Mouse (Mus musculus): Measurements from ENCODE around the gene Pkp1. TPM values are rescaled to one million over a fixed set of nuclear protein-coding genes. Genes with fewer than 3 reads are reported as not detected.

Pkp1 gene
- under 1 TPM in 1 of 2 experiments, not detected in 1; 0.09 TPM for total RNA-seq (2021)
- long read RNA-seq, result 0 reads

GRCm38 (mm10) chr1:135918644-135919407, at the start of gene Pkp1:
Pkp1 (minus strand) TSS chr1:135919207.
- DNase-seq (ENCODE audit: low spot score in 2 of 2), result no peak

GRCm38 (mm10) chr1:135967739-135968138, 48.7 kb upstream of the Pkp1 start:
- no peak for DNase-seq (ENCODE audit: low spot score in 2 of 2)

- no peak for DNase-seq (ENCODE audit: low spot score in 2 of 2)
Observed at GRCm38 (mm10) chr1:135964561-135964960, 45.6 kb upstream of the Pkp1 start.

- DNase-seq (ENCODE audit: low spot score in 2 of 2), result no peak
Observed at GRCm38 (mm10) chr1:135963177-135963576, 44.2 kb upstream of the Pkp1 start.

GRCm38 (mm10) chr1:135958483-135958882, 39.5 kb upstream of the Pkp1 start:
- no peak for DNase-seq (ENCODE audit: low spot score in 2 of 2)

- no peak for DNase-seq (ENCODE audit: low spot score in 2 of 2)
Observed at GRCm38 (mm10) chr1:135948871-135949270, 29.9 kb upstream of the Pkp1 start.

- DNase-seq (ENCODE audit: low spot score in 2 of 2), result no peak
Observed at GRCm38 (mm10) chr1:135946247-135946646, 27.2 kb upstream of the Pkp1 start.

- peak; percentile 42 to 55 for DNase-seq (ENCODE audit: low spot score in 2 of 2)
Observed at GRCm38 (mm10) chr1:135945711-135946110, 26.7 kb upstream of the Pkp1 start.

GRCm38 (mm10) chr1:135944526-135945259, 25.7 kb upstream of the Pkp1 start:
- peak; percentile 91 to 94 for DNase-seq (ENCODE audit: low spot score in 2 of 2)

- no peak for DNase-seq (ENCODE audit: low spot score in 2 of 2)
Observed at GRCm38 (mm10) chr1:135943713-135944112, 24.7 kb upstream of the Pkp1 start.

- DNase-seq (ENCODE audit: low spot score in 2 of 2), result no peak
Observed at GRCm38 (mm10) chr1:135942116-135942515, 23.1 kb upstream of the Pkp1 start.

GRCm38 (mm10) chr1:135941259-135942006, 22.4 kb upstream of the Pkp1 start:
- DNase-seq (ENCODE audit: low spot score in 2 of 2), result no peak

GRCm38 (mm10) chr1:135936091-135936490, 17.1 kb upstream of the Pkp1 start:
- DNase-seq (ENCODE audit: low spot score in 2 of 2), result no peak

GRCm38 (mm10) chr1:135933704-135934293, 14.8 kb upstream of the Pkp1 start:
- no peak for DNase-seq (ENCODE audit: low spot score in 2 of 2)

- DNase-seq (ENCODE audit: low spot score in 2 of 2), result peak in 1 of 2 experiments; percentile 11
Observed at GRCm38 (mm10) chr1:135929876-135930275, 10.9 kb upstream of the Pkp1 start.

- no peak for DNase-seq (ENCODE audit: low spot score in 2 of 2)
Observed at GRCm38 (mm10) chr1:135925848-135926247, 6.8 kb upstream of the Pkp1 start.

- DNase-seq (ENCODE audit: low spot score in 2 of 2), result no peak
Observed at GRCm38 (mm10) chr1:135924377-135924994, 5.5 kb upstream of the Pkp1 start.

GRCm38 (mm10) chr1:135923229-135923628, 4.2 kb upstream of the Pkp1 start:
- no peak for DNase-seq (ENCODE audit: low spot score in 2 of 2)

GRCm38 (mm10) chr1:135917206-135917605, 1.8 kb downstream of the Pkp1 start:
- no peak for DNase-seq (ENCODE audit: low spot score in 2 of 2)

- no peak for DNase-seq (ENCODE audit: low spot score in 2 of 2)
Observed at GRCm38 (mm10) chr1:135916486-135917058, 2.4 kb downstream of the Pkp1 start.
